Mouse (Mus musculus): ENCODE data around the gene Fam187b.
"Not testable (repeated sequence)": the region's sequence is repeated elsewhere in the genome, so short reads cannot be mapped to it uniquely, and the experiment has no call there.

Fam187b gene

GRCm38 (mm10) chr7:30973501-30974289 is at the start of gene Fam187b:
Fam187b (plus strand) TSS chr7:30973790.
- peak; percentile 84 to 89 for DNase-seq (ENCODE audit: low spot score in 2 of 2)

DNA sequence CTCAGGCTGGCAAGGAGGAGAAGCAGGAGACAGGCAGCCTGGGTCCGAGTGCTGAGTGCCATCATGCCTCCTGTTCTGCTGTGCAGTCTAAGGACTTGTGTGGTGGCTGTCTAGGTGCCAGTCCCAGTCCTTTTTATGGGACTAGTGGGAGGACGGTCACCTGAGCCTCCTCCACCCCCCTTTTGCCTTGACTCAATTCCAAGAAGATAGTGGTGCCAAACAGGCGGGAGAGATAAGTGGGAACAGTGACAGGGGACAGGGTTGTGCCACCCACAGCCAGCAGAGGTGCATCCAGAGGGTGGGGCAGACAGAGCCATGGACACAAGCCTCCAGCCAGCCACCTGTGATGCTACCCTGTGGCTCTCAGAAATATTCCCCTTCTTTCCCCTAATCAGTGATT is 49.5 kb upstream of the Fam187b start:
- no peak for DNase-seq (ENCODE audit: low spot score in 2 of 2)

DNA sequence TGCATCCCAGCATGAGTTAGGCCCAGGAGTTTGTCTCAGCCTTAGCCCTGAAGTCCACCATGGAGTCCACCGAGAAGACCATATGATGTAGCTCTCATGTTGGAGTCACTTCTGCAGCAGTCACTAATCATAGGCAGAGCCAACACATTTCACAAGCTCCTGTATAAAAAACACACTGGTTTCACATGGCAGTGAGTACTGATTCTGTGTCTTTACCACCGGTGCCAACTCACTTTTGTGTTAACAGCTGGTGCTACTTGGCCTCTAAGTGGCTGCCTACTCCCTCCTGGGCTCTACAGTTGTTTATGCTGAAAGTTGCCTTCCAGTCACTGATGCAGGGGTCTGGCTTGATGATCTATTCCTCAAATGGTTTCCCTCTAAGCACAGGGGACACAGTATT is 49.0 kb upstream of the Fam187b start, which contains the start of gene Hamp2:
Gene Hamp2 (minus strand): TSS at position 101 of the 400 bp plus-strand sequence.
- not testable (repeated sequence) for DNase-seq (ENCODE audit: low spot score in 2 of 2)

DNA sequence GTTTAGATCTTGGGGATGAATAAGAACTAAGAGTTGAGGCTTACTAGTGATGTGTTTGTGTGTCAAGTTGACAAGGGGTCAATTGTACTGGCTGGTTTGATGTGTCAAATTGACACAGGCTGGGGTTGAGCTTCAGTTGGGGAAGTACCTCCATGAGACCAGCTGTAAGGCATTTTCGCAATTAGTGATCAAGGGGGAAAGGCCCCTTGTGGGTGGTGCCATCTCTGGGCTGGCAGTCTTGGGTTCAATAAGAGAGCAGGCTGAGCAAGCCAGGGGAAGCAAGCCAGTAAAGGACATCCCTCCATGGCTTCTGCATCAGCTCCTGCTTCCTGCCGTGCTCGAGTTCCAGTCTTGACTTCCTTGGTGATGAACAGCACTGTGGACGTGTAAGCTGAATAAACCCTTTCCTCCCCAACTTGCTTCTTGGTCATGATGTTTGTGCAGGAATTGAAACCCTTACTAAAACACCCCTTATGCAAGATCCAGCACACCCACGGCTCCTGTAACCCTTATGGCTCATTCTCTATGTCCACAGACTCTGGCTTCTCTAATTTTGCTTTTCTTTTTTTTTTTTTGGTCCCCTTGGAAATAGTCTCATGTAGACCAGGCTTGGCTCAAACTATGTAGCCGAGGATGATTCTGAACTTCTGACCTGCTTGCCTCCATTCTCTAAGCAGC is 38.0 kb upstream of the Fam187b start:
- DNase-seq (ENCODE audit: low spot score in 2 of 2) = not testable (repeated sequence)

DNA sequence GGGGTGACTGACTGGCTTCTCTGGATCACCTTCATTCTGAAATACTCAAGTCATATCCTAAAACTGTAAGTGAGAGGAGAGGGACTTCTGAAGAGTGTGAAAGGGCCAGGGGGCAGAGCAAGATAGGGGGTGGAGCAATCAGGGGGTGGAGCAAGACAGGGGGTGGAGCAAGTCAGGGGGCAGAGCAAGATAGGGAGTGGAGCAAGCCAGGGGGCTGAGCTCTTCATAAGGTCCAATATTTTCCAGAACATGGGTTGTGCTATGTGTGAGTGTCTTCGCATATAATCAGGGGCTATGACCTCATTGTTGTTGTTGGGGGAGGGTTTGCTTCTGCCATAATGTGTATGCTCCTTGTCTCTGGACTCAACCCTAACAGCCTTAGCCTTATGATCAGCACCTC is 33.5 kb upstream of the Fam187b start:
- not testable (repeated sequence) for DNase-seq (ENCODE audit: low spot score in 2 of 2)

DNA sequence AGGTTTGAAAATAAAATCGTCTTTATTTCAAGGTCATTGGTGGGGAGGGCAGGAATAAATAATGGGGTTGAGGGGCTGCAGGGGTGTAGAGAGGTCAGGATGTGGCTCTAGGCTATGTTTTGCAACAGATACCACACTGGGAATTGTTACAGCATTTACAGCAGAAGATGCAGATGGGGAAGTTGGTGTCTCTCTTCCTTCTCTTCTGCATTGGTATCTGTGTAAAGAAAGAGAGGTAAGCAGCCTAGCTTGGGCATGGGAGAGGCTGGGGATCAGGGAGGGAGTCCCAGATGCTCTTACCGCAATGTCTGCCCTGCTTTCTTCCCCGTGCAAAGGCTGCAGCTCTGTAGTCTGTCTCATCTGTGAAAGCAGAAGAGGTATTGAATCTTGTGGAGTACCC is 31.2 kb upstream of the Fam187b start:
- DNase-seq (ENCODE audit: low spot score in 2 of 2) = not testable (repeated sequence)

- no peak for DNase-seq (ENCODE audit: low spot score in 2 of 2)
Measured at GRCm38 (mm10) chr7:30943909-30944635, 29.5 kb upstream of the Fam187b start, which contains the start of gene Hamp. Hamp (minus strand) TSS chr7:30944032.

GRCm38 (mm10) chr7:30944706-30945105 is 28.9 kb upstream of the Fam187b start:
- not testable (repeated sequence) for DNase-seq (ENCODE audit: low spot score in 2 of 2)

- DNase-seq (ENCODE audit: low spot score in 2 of 2) = not testable (repeated sequence)
Measured at GRCm38 (mm10) chr7:30945466-30945865, 28.1 kb upstream of the Fam187b start.

DNA sequence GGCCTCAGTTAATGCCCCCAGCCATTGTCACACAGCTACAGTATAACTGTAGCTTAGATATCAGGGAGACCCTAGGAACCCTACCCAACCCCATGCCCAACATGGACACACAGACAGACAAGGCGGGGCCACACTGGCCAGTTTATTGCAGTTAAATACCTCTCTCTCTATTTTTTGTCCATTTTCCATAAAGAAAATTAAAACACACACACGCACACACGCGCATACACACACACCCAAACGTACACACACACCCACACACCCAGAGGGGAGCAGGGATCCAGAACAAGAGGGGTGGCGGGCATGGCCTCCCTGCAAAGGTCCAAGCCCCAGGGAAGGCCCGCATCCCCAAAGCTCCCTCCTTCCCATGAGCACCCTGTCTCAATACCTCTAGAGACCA is 27.7 kb upstream of the Fam187b start:
- no peak for DNase-seq (ENCODE audit: low spot score in 2 of 2)

- not testable (repeated sequence) for DNase-seq (ENCODE audit: low spot score in 2 of 2)
Measured at GRCm38 (mm10) chr7:30949902-30950301, 23.7 kb upstream of the Fam187b start.

- DNase-seq (ENCODE audit: low spot score in 2 of 2) = no peak
Measured at GRCm38 (mm10) chr7:30952441-30953265, 20.9 kb upstream of the Fam187b start.

DNA sequence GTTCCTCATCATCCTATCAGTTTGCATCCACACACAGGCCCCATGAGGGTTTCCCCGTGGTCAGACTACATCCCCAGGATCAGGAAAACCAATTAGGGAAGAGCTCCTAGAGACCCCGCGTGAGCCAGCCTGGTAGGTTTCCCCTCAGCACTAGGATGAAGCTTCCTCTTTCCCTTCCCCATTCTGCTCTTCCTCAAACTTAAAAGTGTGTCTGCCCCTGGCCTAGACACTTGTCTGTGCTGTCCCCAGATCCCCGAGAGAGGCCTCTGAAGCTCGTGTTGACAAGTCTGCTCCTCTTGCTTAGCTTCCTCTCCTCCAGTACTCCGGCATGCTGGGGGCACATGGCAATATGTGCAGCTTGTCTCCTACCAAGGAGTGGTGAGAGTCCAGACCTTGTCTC is 20.1 kb upstream of the Fam187b start:
- no peak for DNase-seq (ENCODE audit: low spot score in 2 of 2)

GRCm38 (mm10) chr7:30954036-30954435 is 19.6 kb upstream of the Fam187b start:
- DNase-seq (ENCODE audit: low spot score in 2 of 2) = no peak

- DNase-seq (ENCODE audit: low spot score in 2 of 2) = no peak
Measured at GRCm38 (mm10) chr7:30954971-30955520, 18.5 kb upstream of the Fam187b start.

DNA sequence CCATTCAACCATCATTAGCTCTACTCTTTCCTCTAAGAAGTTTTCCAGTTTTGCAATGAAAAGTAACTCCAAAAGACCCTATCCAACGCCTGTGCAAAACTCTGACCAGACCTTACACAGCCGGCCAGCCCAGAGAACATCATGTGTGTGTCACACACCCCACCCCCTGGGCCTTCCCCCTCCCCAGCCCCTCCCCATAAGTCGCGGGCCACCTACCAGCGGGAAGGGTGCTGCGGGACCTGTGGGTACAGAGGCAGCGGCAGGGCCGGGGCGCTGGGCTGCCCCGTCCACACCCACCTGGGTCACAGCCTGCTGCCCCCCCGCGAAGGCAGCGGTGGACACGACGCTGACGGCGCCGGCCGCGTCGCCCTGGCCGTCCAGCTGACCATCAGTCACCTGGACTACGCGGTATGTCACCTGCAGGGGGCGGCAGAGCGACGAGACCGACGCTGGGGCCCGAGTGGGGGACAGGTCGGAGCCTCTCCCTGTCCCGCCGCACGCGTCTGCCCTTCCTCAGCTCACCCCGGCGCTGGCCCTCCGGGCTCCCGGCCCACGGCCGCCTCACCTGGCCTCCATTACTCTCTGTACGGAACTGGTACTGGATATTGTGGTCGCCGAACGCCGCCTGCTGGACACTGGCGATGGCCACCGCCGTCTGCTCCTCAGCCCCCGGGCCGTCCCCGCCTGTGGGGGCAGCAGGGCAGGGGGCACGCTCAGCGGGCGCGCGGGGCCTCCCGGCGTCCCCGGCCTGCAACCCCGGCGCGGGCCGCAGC is 17.8 kb upstream of the Fam187b start:
- peak; percentile 82 to 87 for DNase-seq (ENCODE audit: low spot score in 2 of 2)

GRCm38 (mm10) chr7:30956357-30956751 is 17.2 kb upstream of the Fam187b start:
- no peak for DNase-seq (ENCODE audit: low spot score in 2 of 2)

GRCm38 (mm10) chr7:30956756-30957366 is 16.7 kb upstream of the Fam187b start, which contains the start of gene Usf2:
Usf2 (minus strand) TSS chr7:30956803.
- peak; percentile 52 to 69 for DNase-seq (ENCODE audit: low spot score in 2 of 2)

DNA sequence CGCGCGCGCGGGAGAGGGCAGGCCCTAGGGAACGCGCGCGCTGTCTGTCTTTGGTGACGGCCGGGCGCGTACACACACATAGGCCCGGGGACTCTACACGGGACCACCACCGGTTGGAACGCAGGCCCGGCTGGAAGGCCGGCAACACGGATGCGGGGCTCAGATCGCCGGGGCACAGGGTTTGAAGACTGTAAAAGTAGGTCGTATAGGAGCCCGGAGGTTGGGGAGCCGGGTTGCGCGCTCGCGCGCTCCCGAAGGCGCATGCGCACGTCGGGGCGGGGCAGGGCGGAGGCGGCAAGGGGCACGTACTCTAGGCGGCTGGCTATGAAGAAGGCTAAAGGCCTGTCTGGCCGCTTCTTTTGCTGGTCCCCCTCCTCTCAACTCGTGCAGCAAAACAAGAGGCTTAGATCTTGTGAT is 16.2 kb upstream of the Fam187b start:
- DNase-seq (ENCODE audit: low spot score in 2 of 2) = peak; percentile 89 to 93
